Comparison of ENCODE assay signal across 17 mouse cellular contexts in the genomic region with DNA sequence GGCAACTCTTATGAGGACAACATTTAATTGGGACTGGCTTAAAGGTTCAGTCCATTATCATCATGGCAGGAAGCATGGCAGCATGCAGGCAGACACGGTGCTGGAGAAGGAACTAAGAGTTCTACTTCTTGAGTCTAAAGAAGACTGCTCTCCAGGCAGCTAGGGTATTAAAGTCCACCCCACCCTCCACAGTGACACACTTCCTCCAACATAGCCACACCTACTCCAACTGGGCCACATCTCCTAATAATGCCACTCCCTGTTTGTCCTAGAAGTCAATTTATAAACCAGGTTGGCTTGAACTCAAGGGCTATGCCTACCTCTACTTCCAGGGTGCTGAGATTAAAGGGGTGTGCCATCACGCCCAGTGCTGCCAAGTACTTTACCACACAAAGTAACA. TPM values are rescaled to one million over a fixed set of nuclear protein-coding genes. Genes with fewer than 3 reads are reported as not detected.
DNase-seq lines count a peak whose midpoint lies in the region; ATAC-seq and TF ChIP-seq lines count a peak whose summit lies in the region.
"Had no signal": no experiment of that assay in that cellular context is flagged by ENCODE, and none has a peak within 500 bp of the region (broad histone marks: within the 10 kb centered on the region; RNA-seq: fewer than 3 reads in every experiment).

No protein-coding gene starts in this region.

- DNase-seq in testis, postnatal 14 days (ENCODE audit: low spot score): no peak
- no peak for DNase-seq in right cerebral cortex, postnatal 14 days
- DNase-seq in layer of hippocampus, adult 8-10 months (ENCODE audit: low spot score in 2 of 2): no peak
- DNase-seq in frontal cortex, adult 2 months (ENCODE audit: extremely low spot score in 1 of 2, low spot score in 1 of 2): no peak
- DNase-seq: adrenal gland, postnatal 25 days; cerebellum, adult 11 months; heart, postnatal 14 days; lung, embryonic 14.5 days; right cerebral cortex, adult 18-20 months; thymus, postnatal 4 days had no signal

- H3K36me3 ChIP-seq in testis, adult 2 months (ENCODE audit: control insufficient read depth, insufficient read depth, low read length): no peaks in the 10 kb centered on the region
- H3K36me3 ChIP-seq in intestine, postnatal 0 days (ENCODE audit: control insufficient read depth, insufficient read depth): no peaks in the 10 kb centered on the region
- no peaks in the 10 kb centered on the region for H3K36me3 ChIP-seq in macrophage (ENCODE audit: inconsistent target)
- H3K36me3 ChIP-seq: embryonic facial prominence, embryonic 15.5 days; midbrain, embryonic 15.5 days had no signal

- peaks cover 42% of the 10 kb centered on the region for H3K4me1 ChIP-seq in testis, adult 2 months (ENCODE audit: control insufficient read depth, insufficient read depth, low read length)
- H3K4me1 ChIP-seq in intestine, postnatal 0 days (replicated peaks; ENCODE audit: control insufficient read depth, insufficient read depth, low read length): peaks cover 2% of the 10 kb centered on the region; the same call in 1 of the 2 replicates

- no peaks in the 10 kb centered on the region for H3K79me2 ChIP-seq in macrophage (ENCODE audit: inconsistent target)

- no peaks in the 10 kb centered on the region for H3K27me3 ChIP-seq in testis, adult 2 months (ENCODE audit: control insufficient read depth, insufficient read depth, low read length)
- no peaks in the 10 kb centered on the region for H3K27me3 ChIP-seq in intestine, postnatal 0 days (replicated peaks; ENCODE audit: control insufficient read depth, insufficient read depth, low read length)

- H3K4me3 ChIP-seq in testis, adult 2 months (ENCODE audit: control insufficient read depth, low read depth, low read length): peak overlapping the region; percentile 96; the same call in 1 of the 2 replicates
- no peak overlapping the region for H3K4me3 ChIP-seq in intestine, postnatal 0 days (ENCODE audit: low read depth, low read length)
- no peak overlapping the region for H3K4me3 ChIP-seq in macrophage (ENCODE audit: inconsistent target)
- H3K4me3 ChIP-seq: embryonic facial prominence, embryonic 15.5 days; midbrain, embryonic 15.5 days had no signal

- ATAC-seq in intestine, postnatal 0 days: peak; percentile 69
- ATAC-seq: forebrain, embryonic 16.5 days; inflammation-experienced regulatory T-cells, adult 6 months; midbrain, embryonic 15.5 days had no signal

- no peak for TF ChIP-seq CTCF in testis, adult 2 months (IDR thresholded peaks at IDR 0.05; ENCODE audit: control insufficient read depth, insufficient read depth, insufficient replicate concordance, low read depth, low read length)
- no peak for TF ChIP-seq CTCF in intestine, postnatal 0 days (IDR thresholded peaks at IDR 0.05; ENCODE audit: low read depth)

- H3K27ac ChIP-seq in testis, adult 2 months (ENCODE audit: control insufficient read depth, insufficient read depth, low read depth, low read length): no peak overlapping the region
- H3K27ac ChIP-seq in intestine, postnatal 0 days (ENCODE audit: low read depth, low read length): peak overlapping the region; percentile 99; the same call in 1 of the 2 replicates
- 0 out of 2 replicates have a peak overlapping the region, but pooled peaks have one; percentile 96 for H3K27ac ChIP-seq in macrophage
- H3K27ac ChIP-seq: embryonic facial prominence, embryonic 15.5 days; midbrain, embryonic 15.5 days had no signal

- H3K9ac ChIP-seq in intestine, postnatal 0 days (ENCODE audit: low read depth, low read length): no peak overlapping the region
- H3K9ac ChIP-seq: embryonic facial prominence, embryonic 15.5 days; lung, embryonic 14.5 days; midbrain, embryonic 15.5 days had no signal

- WGBS in intestine, postnatal 0 days: 41% methylated on average over 2 of the region's 2 CpGs
- 50% methylated on average over 2 of the region's 2 CpGs for WGBS in macrophage (ENCODE audit: missing documents)

- H3K9me3 ChIP-seq in intestine, postnatal 0 days (ENCODE audit: control insufficient read depth): no peaks in the 10 kb centered on the region
- H3K9me3 ChIP-seq: embryonic facial prominence, embryonic 15.5 days; midbrain, embryonic 15.5 days had no signal

- H3K4me2 ChIP-seq in intestine, postnatal 0 days (replicated peaks; ENCODE audit: low read depth): no peak overlapping the region
- H3K4me2 ChIP-seq: embryonic facial prominence, embryonic 15.5 days; lung, embryonic 14.5 days; midbrain, embryonic 15.5 days had no signal

- no peak for TF ChIP-seq POLR2A in testis, adult 2 months (IDR thresholded peaks at IDR 0.05; ENCODE audit: control insufficient read depth, low read depth, low read length)

RNA-seq across cellular contexts. Expression of gene Tpt1, which starts 12.9 kb away (rescaled TPM):
- 478 and 593 TPM in 2 replicates for polyA plus RNA-seq in testis, adult 2 months (2012; rRNA removed)
- polyA plus RNA-seq in intestine, postnatal 0 days (2015; fragmentation: Nextera tagmentation; extraction: Ambion mirVana): 1,212 and 1,295 TPM in 2 replicates
- 100 to 1,000 TPM in 25 of 26 experiments, 10 to 100 TPM in 1; 99.5 to 452 (median 174) TPM for total RNA-seq in macrophage (2018; cell fraction: chromatin; rRNA removed)
- 1,000 to 10,000 TPM; 1,477 to 5,481 (median 3,449) TPM for total RNA-seq in macrophage (2018; cell fraction: cytosol; rRNA removed)
- total RNA-seq in macrophage (2018; cell fraction: nucleus; rRNA removed): 100 to 1,000 TPM; 301 to 898 (median 554) TPM
- polyA plus RNA-seq in macrophage (2018): 3,757 to 4,485 TPM (median 4,124 TPM) in 3 replicates
- total RNA-seq in layer of hippocampus, adult 8-10 months (2022): 1,000 to 10,000 TPM in 2 of 4 experiments, 100 to 1,000 TPM in 2; 898 to 1,122 (median 1,004) TPM
- polyA plus RNA-seq in frontal cortex, adult 2 months (2012; rRNA removed): 908 and 941 TPM in 2 replicates

RNA-seq across cellular contexts. Expression of gene Slc25a30, which starts 45.2 kb away (rescaled TPM):
- 12.5 and 16.5 TPM in 2 replicates for polyA plus RNA-seq in testis, adult 2 months (2012; rRNA removed)
- polyA plus RNA-seq in intestine, postnatal 0 days (2015; fragmentation: Nextera tagmentation; extraction: Ambion mirVana): 2.5 TPM in 2 replicates
- 10 to 100 TPM in 23 of 26 experiments, 1 to 10 TPM in 3; 6.5 to 37.6 (median 19.2) TPM for total RNA-seq in macrophage (2018; cell fraction: chromatin; rRNA removed)
- 10 to 100 TPM; 15.4 to 30.0 (median 23.9) TPM for total RNA-seq in macrophage (2018; cell fraction: cytosol; rRNA removed)
- total RNA-seq in macrophage (2018; cell fraction: nucleus; rRNA removed): 10 to 100 TPM in 25 of 26 experiments, 1 to 10 TPM in 1; 9.7 to 37.7 (median 17.6) TPM
- 14.1 to 23.1 TPM (median 23.0 TPM) in 3 replicates for polyA plus RNA-seq in macrophage (2018)
- total RNA-seq in layer of hippocampus, adult 8-10 months (2022): 10 to 100 TPM; 13.0 to 15.3 (median 14.3) TPM
- polyA plus RNA-seq in frontal cortex, adult 2 months (2012; rRNA removed): 7.3 and 8.1 TPM in 2 replicates
